Comparison of ENCODE assay signal across 24 mouse cellular contexts in genomic region chr16:23361031-23361430, GRCm38 (mm10).
DNase-seq lines count a peak whose midpoint lies in the region; ATAC-seq and TF ChIP-seq lines count a peak whose summit lies in the region.
"Had no signal": no experiment of that assay in that cellular context is flagged by ENCODE, and none has a peak within 500 bp of the region (broad histone marks: within the 10 kb centered on the region; RNA-seq: fewer than 3 reads in every experiment).

No protein-coding gene starts in this region.

- in situ Hi-C loops in CH12.LX (cut with MboI; ENCODE audit: low pct_ligation_motif_present, low pct_unique_long_range_greater_than_20kb, low sequenced_read_pairs): no loop called here

- peak; percentile 43 to 63 for DNase-seq in heart, postnatal 10 days
- no peak for DNase-seq in heart, postnatal 25 days (ENCODE audit: low spot score)
- no peak for DNase-seq in CH12.LX (ENCODE audit: extremely low read depth)
- peak; percentile 14 for DNase-seq in gastrocnemius, postnatal 10 days
- DNase-seq in frontal cortex, postnatal 36 days (ENCODE audit: low spot score in 2 of 2): no peak
- no peak for DNase-seq in urinary bladder, postnatal 36 days (ENCODE audit: low spot score in 2 of 2)
- DNase-seq in forebrain, postnatal 0 days: no peak
- DNase-seq: adrenal gland, postnatal 10 days; B cell, adult 2 months; cerebellum, adult 8-10 months; left cerebral cortex, postnatal 4 days; lung, adult 18-20 months; right cerebral cortex, adult 18-20 months; spleen, adult 18-20 months; thymus, postnatal 25 days had no signal

- H3K36me3 ChIP-seq in CH12.LX (replicated peaks in 1 of 2; ENCODE audit: control insufficient read depth in 1 of 2, insufficient read depth in 1 of 2, low read length in 1 of 2): peaks cover 34 to 53% of the 10 kb centered on the region in 2 experiments
- no peaks in the 10 kb centered on the region for H3K36me3 ChIP-seq in testis, adult 2 months (ENCODE audit: control insufficient read depth, insufficient read depth, low read length)
- peaks cover 36% of the 10 kb centered on the region for H3K36me3 ChIP-seq in forebrain, postnatal 0 days (ENCODE audit: insufficient read depth)

- dilution Hi-C loops in CH12.LX (cut with MboI; ENCODE audit: extremely low pct_ligation_motif_present, extremely low pct_unique_long_range_greater_than_20kb, low sequenced_read_pairs): no loop called here

- no peaks in the 10 kb centered on the region for H3K27me3 ChIP-seq in CH12.LX (replicated peaks)
- no peaks in the 10 kb centered on the region for H3K27me3 ChIP-seq in testis, adult 2 months (ENCODE audit: control insufficient read depth, insufficient read depth, low read length)
- H3K27me3 ChIP-seq in forebrain, postnatal 0 days (ENCODE audit: insufficient read depth, low read length): no peaks in the 10 kb centered on the region
- H3K27me3 ChIP-seq: forebrain, embryonic 15.5 days; heart, embryonic 13.5 days; kidney, embryonic 15.5 days; midbrain, embryonic 12.5 days; neural tube, embryonic 15.5 days had no signal

- no peak overlapping the region for H3K9ac ChIP-seq in CH12.LX (ENCODE audit: insufficient read depth, low read depth)
- H3K9ac ChIP-seq in forebrain, postnatal 0 days: no peak overlapping the region
- H3K9ac ChIP-seq: forebrain, embryonic 15.5 days; heart, embryonic 13.5 days; kidney, embryonic 15.5 days; midbrain, embryonic 12.5 days; neural tube, embryonic 15.5 days had no signal

- intact Hi-C loops in heart, postnatal 10 days (cut with DNase I): no loop called here
- intact Hi-C loops in heart, postnatal 25 days (cut with DNase I): no loop called here

- no peaks in the 10 kb centered on the region for H3K9me3 ChIP-seq in CH12.LX (replicated peaks; ENCODE audit: low read length)
- H3K9me3 ChIP-seq in forebrain, postnatal 0 days (ENCODE audit: low read length): no peaks in the 10 kb centered on the region
- H3K9me3 ChIP-seq: forebrain, embryonic 15.5 days; heart, embryonic 13.5 days; kidney, embryonic 15.5 days; midbrain, embryonic 12.5 days; neural tube, embryonic 15.5 days had no signal

- whole genome bisulfite sequencing in forebrain, postnatal 0 days: 74% methylated on average over 4 of the region's 4 CpGs

- TF ChIP-seq CTCF in CH12.LX (conservative IDR thresholded peaks at IDR 0.05 in 1 of 2, IDR thresholded peaks at IDR 0.05 in 1 of 2; ENCODE audit: low read depth in 2 of 2, low read length in 2 of 2): no peak
- TF ChIP-seq CTCF in testis, adult 2 months (IDR thresholded peaks at IDR 0.05; ENCODE audit: control insufficient read depth, insufficient read depth, insufficient replicate concordance, low read depth, low read length): no peak
- no peak for TF ChIP-seq CTCF in forebrain, postnatal 0 days (IDR thresholded peaks at IDR 0.05; ENCODE audit: low read depth)

- no peak overlapping the region for H3K4me3 ChIP-seq in CH12.LX (replicated peaks in 1 of 3; ENCODE audit: low read depth in 2 of 3, low read length in 2 of 3, poor library complexity in 1 of 3)
- H3K4me3 ChIP-seq in testis, adult 2 months (ENCODE audit: control insufficient read depth, low read depth, low read length): peak overlapping the region; percentile 54
- H3K4me3 ChIP-seq in forebrain, postnatal 0 days (ENCODE audit: low read depth, low read length): no peak overlapping the region
- H3K4me3 ChIP-seq: forebrain, embryonic 15.5 days; heart, embryonic 13.5 days; kidney, embryonic 15.5 days; midbrain, embryonic 12.5 days; neural tube, embryonic 15.5 days had no signal

- TF ChIP-seq RAD21 in CH12.LX (IDR thresholded peaks at IDR 0.05; ENCODE audit: low read depth, low read length): no peak

- ATAC-seq in forebrain, postnatal 0 days: no peak
- ATAC-seq: forebrain, embryonic 15.5 days; hindbrain, postnatal 0 days; intestine, embryonic 16.5 days had no signal

- TF ChIP-seq EP300 in CH12.LX (IDR thresholded peaks at IDR 0.05; ENCODE audit: low read length): no peak

- no peaks in the 10 kb centered on the region for H3K79me2 ChIP-seq in CH12.LX (replicated peaks; ENCODE audit: control insufficient read depth, extremely low read depth, insufficient read depth, poor library complexity, severe bottlenecking)

- H3K4me2 ChIP-seq in CH12.LX (ENCODE audit: insufficient read depth, low read depth, poor library complexity, severe bottlenecking): no peak overlapping the region
- no peak overlapping the region for H3K4me2 ChIP-seq in forebrain, postnatal 0 days (ENCODE audit: low read depth)
- H3K4me2 ChIP-seq: forebrain, embryonic 15.5 days; heart, embryonic 13.5 days; kidney, embryonic 15.5 days; liver, embryonic 11.5 days; midbrain, embryonic 12.5 days; neural tube, embryonic 15.5 days had no signal

- H3K4me1 ChIP-seq in CH12.LX (ENCODE audit: control insufficient read depth in 1 of 2, insufficient read depth in 2 of 2): no peaks in the 10 kb centered on the region
- H3K4me1 ChIP-seq in testis, adult 2 months (ENCODE audit: control insufficient read depth, insufficient read depth, low read length): no peaks in the 10 kb centered on the region
- no peaks in the 10 kb centered on the region for H3K4me1 ChIP-seq in forebrain, postnatal 0 days (ENCODE audit: insufficient read depth)
- H3K4me1 ChIP-seq: heart, embryonic 13.5 days; kidney, embryonic 15.5 days; midbrain, embryonic 12.5 days; neural tube, embryonic 15.5 days had no signal

- 0 out of 2 replicates have a peak, but pooled peaks have one; percentile 22 for TF ChIP-seq POLR2A in CH12.LX (IDR thresholded peaks at IDR 0.05; ENCODE audit: low read depth, low read length)
- no peak for TF ChIP-seq POLR2A in testis, adult 2 months (IDR thresholded peaks at IDR 0.05; ENCODE audit: control insufficient read depth, low read depth, low read length)

- H3K27ac ChIP-seq in CH12.LX (ENCODE audit: insufficient read depth, low read depth): no peak overlapping the region
- no peak overlapping the region for H3K27ac ChIP-seq in testis, adult 2 months (ENCODE audit: control insufficient read depth, insufficient read depth, low read depth, low read length)
- no peak overlapping the region for H3K27ac ChIP-seq in forebrain, postnatal 0 days (ENCODE audit: low read depth, low read length)
- H3K27ac ChIP-seq: forebrain, embryonic 15.5 days; heart, embryonic 13.5 days; hindbrain, postnatal 0 days; kidney, embryonic 15.5 days; midbrain, embryonic 12.5 days; neural tube, embryonic 15.5 days had no signal

TF ChIP-seq in CH12.LX, 34 proteins besides CTCF, POLR2A, EP300 and RAD21:
- TF ChIP-seq NRF1 (IDR thresholded peaks at IDR 0.05; ENCODE audit: low read depth, low read length) (no peak), USF2 (conservative IDR thresholded peaks at IDR 0.05; ENCODE audit: low read depth, low read length) (no peak), MAZ (IDR thresholded peaks at IDR 0.05; ENCODE audit: low read depth, low read length) (no peak), GABPA (IDR thresholded peaks at IDR 0.05; ENCODE audit: insufficient replicate concordance, low read depth, low read length) (no peak)

Comparison
In these comparisons a context has a peak if more than half of its experiments do, and no peak if none do; other contexts are left out.
1. DNase-seq: peak in heart, postnatal 10 days (2 of 2) and gastrocnemius, postnatal 10 days (single experiment); none in heart, postnatal 25 days (single experiment), CH12.LX (single experiment), frontal cortex, postnatal 36 days (0 of 2), urinary bladder, postnatal 36 days (0 of 2) and forebrain, postnatal 0 days (single experiment).